Mouse (Mus musculus) thymus, adult 2 months (tissue): ENCODE results near the gene Cep250.

ENCODE experiments used
- CTCF ChIP-seq: fragments of 200-500 bp; IDR thresholded peaks from 2 replicates; pipeline ENCODE4 v1.5.1; 2012; ENCODE audit warnings: mild to moderate bottlenecking, control low read depth, low read length, moderate library complexity, borderline replicate concordance; ENCODE audit not compliant: control insufficient read depth, poor library complexity, insufficient read depth; ENCODE audit errors: extremely low read depth
- POLR2A ChIP-seq: fragments of 200-500 bp; IDR thresholded peaks from 2 replicates; pipeline ENCODE4 v1.6.1; 2012; ENCODE audit warnings: mild to moderate bottlenecking, low read length, control low read depth, moderate library complexity; ENCODE audit not compliant: control insufficient read depth, poor library complexity, insufficient read depth; ENCODE audit errors: extremely low read depth

DNA sequence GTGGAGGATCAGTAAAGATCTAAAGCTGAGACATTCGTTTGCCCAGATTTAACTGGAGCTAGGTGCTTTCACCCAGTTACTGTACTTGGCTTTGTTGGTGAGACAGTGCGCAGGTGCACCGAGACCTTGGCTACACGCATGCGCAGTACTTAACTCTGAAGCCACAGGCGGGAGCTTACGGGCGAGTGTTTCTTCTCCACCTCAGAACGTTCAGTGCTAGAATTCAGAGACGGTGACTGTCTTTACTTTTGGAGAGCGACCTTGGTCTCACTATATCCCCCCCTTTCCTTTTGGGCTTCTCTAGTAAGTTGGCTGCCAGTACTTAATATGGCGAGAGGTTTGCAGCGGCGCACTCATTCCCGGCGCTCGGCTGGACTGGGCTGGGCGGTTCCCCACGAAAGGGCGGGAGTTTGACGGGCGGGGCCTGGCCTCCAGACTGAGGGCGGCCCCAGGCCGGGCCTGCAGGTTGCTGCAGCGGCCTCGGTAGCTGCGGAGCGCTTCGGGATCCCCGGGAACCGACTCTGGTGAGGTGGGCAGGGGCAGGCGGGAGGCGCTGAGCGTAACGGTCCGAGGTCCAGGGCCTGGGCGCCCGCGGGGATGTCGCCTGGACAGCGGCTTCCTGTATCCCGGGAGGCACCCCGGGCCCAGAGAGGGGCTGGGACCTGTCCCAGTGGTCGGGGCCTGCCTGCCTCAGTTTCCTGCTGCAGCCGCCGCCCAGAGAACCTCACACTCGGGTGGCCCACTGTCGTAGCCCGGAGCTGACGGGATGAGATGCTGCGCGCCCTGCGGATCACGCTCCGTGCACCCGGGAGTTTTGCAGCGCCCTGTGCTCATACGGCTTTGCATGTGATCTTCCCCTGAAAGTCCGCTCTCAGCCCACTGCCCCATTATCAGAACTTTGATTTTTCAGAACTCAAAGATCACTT lies at the start of gene Cep250:
- TF ChIP-seq POLR2A, result peak; percentile 65
- no peak for TF ChIP-seq CTCF
